14 mouse cellular contexts compared by ENCODE assay signal in the genomic region with DNA sequence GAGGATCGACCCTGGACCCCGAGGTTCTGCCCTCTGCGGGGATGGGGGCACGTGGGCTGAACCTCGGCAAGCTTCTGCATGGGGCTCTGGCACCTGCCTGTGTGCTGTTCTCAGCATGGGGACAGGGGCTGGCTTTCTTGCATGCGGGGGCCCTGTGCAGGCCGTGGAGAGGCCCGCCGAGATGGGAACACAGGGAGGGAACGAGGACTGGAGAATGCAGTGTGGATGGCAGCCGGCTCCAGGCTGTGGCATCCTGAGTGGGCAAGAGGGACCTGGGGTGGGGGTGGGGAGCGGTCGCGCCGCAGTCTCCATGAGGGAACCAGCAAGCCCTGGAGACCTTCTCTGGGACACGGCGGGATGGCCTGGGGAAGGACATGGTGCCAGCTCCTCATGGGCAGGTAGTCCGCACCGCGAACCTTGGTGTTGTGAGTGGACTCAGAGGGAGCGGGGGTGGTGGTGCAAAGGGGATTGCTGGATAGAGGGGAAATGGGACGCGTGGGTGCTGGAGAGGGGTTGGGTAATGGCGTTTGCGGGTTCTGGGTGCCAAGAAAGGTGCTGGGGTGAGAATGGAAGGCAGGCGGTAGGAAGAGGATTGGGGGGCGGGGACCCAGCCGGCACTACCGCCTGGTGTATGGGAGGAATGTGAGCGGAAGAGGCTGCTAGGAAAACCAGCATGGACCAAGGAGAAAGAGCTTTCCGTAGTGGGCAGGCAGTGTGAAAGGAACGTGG. TPM values are rescaled to one million over a fixed set of nuclear protein-coding genes. Genes with fewer than 3 reads are reported as not detected.
DNase-seq lines count a peak whose midpoint lies in the region; ATAC-seq and TF ChIP-seq lines count a peak whose summit lies in the region.
"Had no signal": no experiment of that assay in that cellular context is flagged by ENCODE, and none has a peak within 500 bp of the region (broad histone marks: within the 10 kb centered on the region; RNA-seq: fewer than 3 reads in every experiment).

No protein-coding gene starts in this region.

- 2% methylated on average over 32 of the region's 32 CpGs for WGBS in forebrain, embryonic 11.5 days
- 4% methylated on average over 32 of the region's 32 CpGs for WGBS in midbrain, embryonic 10.5 days

- 0 out of 2 replicates have a peak, but pooled peaks have one; percentile 16 for ATAC-seq in cerebellum, adult (ENCODE audit: insufficient number of reproducible peaks, low FRiP score, low TSS enrichment)
- no peak for ATAC-seq in forebrain, embryonic 11.5 days (replicated peaks; ENCODE audit: low FRiP score)
- ATAC-seq: Patski had no signal

- no peak overlapping the region for H3K9ac ChIP-seq in ES-E14 (ENCODE audit: insufficient read depth, low read depth, low read length, poor library complexity, severe bottlenecking)
- H3K9ac ChIP-seq in forebrain, embryonic 11.5 days (ENCODE audit: low read length): no peak overlapping the region

- H3K27ac ChIP-seq in ES-E14 (ENCODE audit: insufficient read depth, low read depth, low read length, poor library complexity, severe bottlenecking): no peak overlapping the region
- no peak overlapping the region for H3K27ac ChIP-seq in forebrain, embryonic 11.5 days (ENCODE audit: low read depth, low read length)
- H3K27ac ChIP-seq in midbrain, embryonic 10.5 days (replicated peaks): no peak overlapping the region
- H3K27ac ChIP-seq: heart, adult 2 months had no signal

- peaks cover 0 to 17% of the 10 kb centered on the region in 2 experiments; a peak in 1 of 4 replicates for H3K4me1 ChIP-seq in ES-E14 (ENCODE audit: control insufficient read depth in 2 of 2, insufficient read depth in 2 of 2, low read length in 2 of 2, poor library complexity in 1 of 2)
- peaks cover 6% of the 10 kb centered on the region for H3K4me1 ChIP-seq in forebrain, embryonic 11.5 days (replicated peaks; ENCODE audit: control insufficient read depth, insufficient read depth, low read length)
- H3K4me1 ChIP-seq in midbrain, embryonic 10.5 days: peaks cover 25% of the 10 kb centered on the region

- peak overlapping the region; percentile 80; the same call in 1 of the 2 replicates for H3K4me2 ChIP-seq in forebrain, embryonic 11.5 days (ENCODE audit: low read depth, low read length, severe bottlenecking)

- no peaks in the 10 kb centered on the region for H3K9me3 ChIP-seq in ES-E14 (ENCODE audit: control insufficient read depth, insufficient read depth, low read depth, low read length)
- no peaks in the 10 kb centered on the region for H3K9me3 ChIP-seq in forebrain, embryonic 11.5 days (ENCODE audit: control insufficient read depth, low read length)
- no peaks in the 10 kb centered on the region for H3K9me3 ChIP-seq in midbrain, embryonic 10.5 days (replicated peaks)

- in situ Hi-C loops in ES-E14 (cut with MboI; ENCODE audit: low sequenced_read_pairs in 2 of 2, unreplicated experiment in 2 of 2): no loop called here

- peak overlapping the region; percentile 47 to 48 for H3K4me3 ChIP-seq in ES-E14 (ENCODE audit: insufficient read depth in 1 of 2, low read depth in 1 of 2, low read length in 2 of 2, poor library complexity in 1 of 2, severe bottlenecking in 1 of 2)
- H3K4me3 ChIP-seq in forebrain, embryonic 11.5 days (ENCODE audit: low read depth, low read length): peak overlapping the region; percentile 46
- peak overlapping the region; percentile 65 for H3K4me3 ChIP-seq in midbrain, embryonic 10.5 days
- H3K4me3 ChIP-seq: erythroblast, embryonic 14.5 days; heart, adult 2 months had no signal

- no peaks in the 10 kb centered on the region for H3K36me3 ChIP-seq in ES-E14 (ENCODE audit: control insufficient read depth, insufficient read depth, low read length, poor library complexity, severe bottlenecking)
- no peaks in the 10 kb centered on the region for H3K36me3 ChIP-seq in forebrain, embryonic 11.5 days (ENCODE audit: control insufficient read depth, insufficient read depth, low read length)
- H3K36me3 ChIP-seq in midbrain, embryonic 10.5 days: no peaks in the 10 kb centered on the region

- H3K27me3 ChIP-seq in forebrain, embryonic 11.5 days (ENCODE audit: control insufficient read depth, insufficient read depth, low read length): peaks cover 43% of the 10 kb centered on the region
- peaks cover 92% of the 10 kb centered on the region for H3K27me3 ChIP-seq in midbrain, embryonic 10.5 days (ENCODE audit: low read depth, poor library complexity, severe bottlenecking)

- no peak for DNase-seq in cerebellum, postnatal 4 days (ENCODE audit: low spot score in 2 of 2)
- no peak for DNase-seq in ES-E14 (ENCODE audit: low read depth, low spot score)
- no peak for DNase-seq in forebrain, embryonic 11.5 days (ENCODE audit: low spot score)
- DNase-seq in midbrain, embryonic 10.5 days (ENCODE audit: low spot score): no peak
- no peak for DNase-seq in adrenal gland, postnatal 4 days (ENCODE audit: low spot score in 2 of 2)
- no peak for DNase-seq in thymus, postnatal 4 days
- no peak for DNase-seq in adrenal gland, postnatal 25 days
- DNase-seq: heart, adult 2 months; kidney, postnatal 4 days; spleen, adult 18-20 months had no signal

TF ChIP-seq in ES-E14, 5 proteins besides CTCF, POLR2A, EP300 and RAD21:
- TF ChIP-seq ZC3H11A (IDR thresholded peaks at IDR 0.05; ENCODE audit: borderline replicate concordance, low read depth, low read length): no peak
- TF ChIP-seq ZNF384 (IDR thresholded peaks at IDR 0.05; ENCODE audit: low read depth, low read length): no peak

RNA-seq across cellular contexts. Expression of a gene that starts 27.2 kb away (rescaled TPM):
- total RNA-seq in ES-E14 (2012; rRNA removed): 1.0 and 1.5 TPM in 2 replicates
- polyA plus RNA-seq in forebrain, embryonic 11.5 days (2014; fragmentation: Nextera tagmentation; extraction: Ambion mirVana): 3.6 and 4.2 TPM in 2 replicates
- polyA plus RNA-seq in midbrain, embryonic 10.5 days (2016; fragmentation: Nextera tagmentation; extraction: Ambion mirVana): 1.5 and 2.6 TPM in 2 replicates
- total RNA-seq in adrenal gland, postnatal 4 days (2021): 10 to 100 TPM; 12.0 to 16.9 TPM
- 8.5 and 10.4 TPM in 2 replicates for total RNA-seq in adrenal gland, postnatal 25 days (2021)
- total RNA-seq: liver, adult 2 months had no signal

RNA-seq across cellular contexts. Expression of a gene that starts 30.6 kb away (rescaled TPM):
- total RNA-seq in ES-E14 (2012; rRNA removed): 2.2 TPM in 2 replicates
- 3.2 TPM in 2 replicates for polyA plus RNA-seq in forebrain, embryonic 11.5 days (2014; fragmentation: Nextera tagmentation; extraction: Ambion mirVana)
- polyA plus RNA-seq in midbrain, embryonic 10.5 days (2016; fragmentation: Nextera tagmentation; extraction: Ambion mirVana): 2.2 and 2.4 TPM in 2 replicates
- 1 to 10 TPM; 6.0 to 7.1 TPM for total RNA-seq in adrenal gland, postnatal 4 days (2021)
- total RNA-seq in adrenal gland, postnatal 25 days (2021): 3.4 and 3.6 TPM in 2 replicates

RNA-seq across cellular contexts. Expression of a gene that starts 46.6 kb away (rescaled TPM):
- total RNA-seq in ES-E14 (2012; rRNA removed): 5.8 and 8.0 TPM in 2 replicates
- polyA plus RNA-seq in forebrain, embryonic 11.5 days (2014; fragmentation: Nextera tagmentation; extraction: Ambion mirVana): 3.2 and 4.0 TPM in 2 replicates
- 1.9 and 2.0 TPM in 2 replicates for polyA plus RNA-seq in midbrain, embryonic 10.5 days (2016; fragmentation: Nextera tagmentation; extraction: Ambion mirVana)
- 1 to 10 TPM; 3.6 to 4.4 TPM for total RNA-seq in adrenal gland, postnatal 4 days (2021)
- 4.1 and 5.7 TPM in 2 replicates for total RNA-seq in adrenal gland, postnatal 25 days (2021)
- polyA plus RNA-seq: erythroblast, embryonic 14.5 days had no signal

RNA-seq across cellular contexts. Expression of a gene that starts 48.3 kb away (rescaled TPM):
- 1.4 and 4.8 TPM in 2 replicates for total RNA-seq in ES-E14 (2012; rRNA removed)
- 0.89 and 0.96 TPM in 2 replicates for polyA plus RNA-seq in forebrain, embryonic 11.5 days (2014; fragmentation: Nextera tagmentation; extraction: Ambion mirVana)
- 1.7 TPM in 2 replicates for polyA plus RNA-seq in midbrain, embryonic 10.5 days (2016; fragmentation: Nextera tagmentation; extraction: Ambion mirVana)
- total RNA-seq in adrenal gland, postnatal 4 days (2021): 1 to 10 TPM; 1.0 to 2.0 TPM
- 2.3 TPM in 1 of 2 replicates, not detected in the other for total RNA-seq in adrenal gland, postnatal 25 days (2021)
- total RNA-seq: liver, adult 2 months had no signal
